Mouse (Mus musculus): ENCODE measurements at regions not wholly inside any gene's neighbourhood (a gene's known extent, or its start where the extent isn't known, plus 50 kb on each side); places are given as distances from the start of the nearest gene placed in this dataset.
"Not testable (repeated sequence)": the region's sequence is repeated elsewhere in the genome, so short reads cannot be mapped to it uniquely, and the experiment has no call there.

DNA sequence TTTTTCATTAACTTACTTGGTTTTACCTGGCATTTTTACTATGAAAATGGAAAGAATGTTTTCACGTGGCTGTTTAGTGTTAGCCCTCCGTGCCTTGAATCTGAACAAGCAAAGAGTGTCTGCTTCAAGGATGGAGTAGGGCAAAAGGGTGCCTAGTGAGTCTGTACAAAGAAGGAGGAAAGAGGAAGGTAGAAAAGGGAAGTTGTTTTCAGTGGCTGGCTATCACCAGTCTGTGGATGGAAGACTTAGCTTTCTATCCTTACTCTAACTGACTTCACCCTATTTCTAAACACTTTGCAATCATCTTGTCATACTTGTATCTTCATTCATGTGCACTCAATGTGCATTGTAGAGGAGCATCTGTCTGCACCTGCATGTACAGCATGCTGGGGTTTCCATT is 993.2 kb downstream of the Car8 start:
- Histone ChIP-seq H3K9me3 (no peaks in the 10 kb centered on the region), H3K27me3 (no peaks in the 10 kb centered on the region), H3K27ac (no peak overlapping the region), H3K4me3 (no peak overlapping the region), H3K36me3 (no peaks in the 10 kb centered on the region), H3K4me2 (replicated peaks) (no peak overlapping the region), H3K9ac (no peak overlapping the region), H3K4me1 (no peaks in the 10 kb centered on the region)
- ATAC-seq (ENCODE audit: low FRiP score, low read depth) = no peak
- WGBS = 86% methylated on average over 2 of the region's 2 CpGs

DNA sequence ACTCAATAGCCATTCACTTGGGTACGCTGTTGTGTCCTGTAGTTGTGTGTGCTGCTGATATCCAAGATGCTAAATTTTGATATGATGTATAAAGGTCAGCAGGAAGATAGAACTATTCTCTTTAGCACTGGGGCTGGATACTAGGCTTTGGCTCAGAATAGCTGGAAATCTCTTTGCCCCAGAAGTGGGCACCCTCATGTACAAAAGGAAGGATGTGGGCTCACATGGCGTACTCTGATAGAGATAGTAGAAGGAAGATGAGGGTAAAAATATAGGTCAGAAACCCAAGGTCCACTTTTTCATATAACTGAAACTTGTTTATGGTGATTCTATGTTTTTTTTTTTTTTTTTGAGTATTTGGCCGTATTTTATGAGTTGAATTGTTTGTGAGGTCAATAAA is 1001.0 kb downstream of the Car8 start:
- Histone ChIP-seq H3K9me3 (peaks cover 24% of the 10 kb centered on the region), H3K4me2 (replicated peaks) (no peak overlapping the region), H3K4me3 (no peak overlapping the region), H3K4me1 (no peaks in the 10 kb centered on the region), H3K9ac (no peak overlapping the region), H3K27me3 (no peaks in the 10 kb centered on the region), H3K27ac (no peak overlapping the region), H3K36me3 (no peaks in the 10 kb centered on the region)
- 79% methylated on average over 3 of the region's 3 CpGs for WGBS
- ATAC-seq (ENCODE audit: low FRiP score, low read depth) = no peak

DNA sequence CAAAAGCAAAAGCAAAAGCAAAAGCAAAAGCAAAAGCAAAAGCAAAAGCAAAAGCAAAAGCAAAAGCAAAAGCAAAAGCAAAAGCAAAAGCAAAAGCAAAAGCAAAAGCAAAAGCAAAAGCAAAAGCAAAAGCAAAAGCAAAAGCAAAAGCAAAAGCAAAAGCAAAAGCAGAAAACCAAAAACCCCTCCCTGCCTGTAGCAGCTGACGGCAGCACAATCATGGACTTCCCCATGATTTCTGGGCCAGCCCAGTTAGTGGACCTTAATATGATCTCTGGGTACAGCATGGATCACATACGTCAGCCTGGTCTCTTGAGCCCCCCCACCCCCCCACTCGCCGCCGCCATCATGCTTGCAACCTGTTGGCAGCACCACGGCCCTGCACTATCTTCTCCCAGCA is 1004.3 kb downstream of the Car8 start:
- H3K27ac ChIP-seq; H3K4me1 ChIP-seq; H3K4me3 ChIP-seq; H3K27me3 ChIP-seq; H3K9ac ChIP-seq; ATAC-seq (ENCODE audit: low FRiP score, low read depth); H3K4me2 ChIP-seq (replicated peaks); H3K36me3 ChIP-seq: not testable (repeated sequence)
- peaks cover 24% of the 10 kb centered on the region for H3K9me3 ChIP-seq
- 93% methylated on average over 6 of the region's 6 CpGs for WGBS

DNA sequence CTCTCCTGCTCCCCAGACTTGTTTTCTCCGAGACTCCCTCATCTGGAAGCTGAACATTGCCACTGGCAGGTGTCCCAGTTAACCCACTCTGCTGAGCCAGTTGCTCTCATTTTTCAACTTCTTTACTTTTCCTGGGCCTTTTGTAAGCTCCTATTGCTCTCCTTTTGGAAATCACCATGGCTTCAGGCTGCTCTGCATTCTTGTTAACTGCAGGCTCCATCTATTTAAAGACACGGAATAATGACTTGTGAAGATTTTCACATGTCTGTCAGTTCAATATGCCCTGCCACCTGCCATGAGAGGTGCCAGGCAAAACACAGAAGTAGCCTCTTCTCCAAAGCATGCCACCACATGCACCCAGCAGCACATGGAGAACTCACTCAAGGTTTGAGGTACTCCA is 1009.9 kb downstream of the Car8 start:
- Histone ChIP-seq H3K27ac (no peak overlapping the region), H3K4me3 (no peak overlapping the region), H3K9ac (no peak overlapping the region), H3K9me3 (peaks cover 10% of the 10 kb centered on the region; the same call in 1 of the 2 replicates), H3K4me1 (no peaks in the 10 kb centered on the region), H3K27me3 (no peaks in the 10 kb centered on the region), H3K36me3 (no peaks in the 10 kb centered on the region), H3K4me2 (replicated peaks) (no peak overlapping the region)
- no peak for ATAC-seq (ENCODE audit: low FRiP score, low read depth)
- 72% methylated on average over 2 of the region's 2 CpGs for WGBS

DNA sequence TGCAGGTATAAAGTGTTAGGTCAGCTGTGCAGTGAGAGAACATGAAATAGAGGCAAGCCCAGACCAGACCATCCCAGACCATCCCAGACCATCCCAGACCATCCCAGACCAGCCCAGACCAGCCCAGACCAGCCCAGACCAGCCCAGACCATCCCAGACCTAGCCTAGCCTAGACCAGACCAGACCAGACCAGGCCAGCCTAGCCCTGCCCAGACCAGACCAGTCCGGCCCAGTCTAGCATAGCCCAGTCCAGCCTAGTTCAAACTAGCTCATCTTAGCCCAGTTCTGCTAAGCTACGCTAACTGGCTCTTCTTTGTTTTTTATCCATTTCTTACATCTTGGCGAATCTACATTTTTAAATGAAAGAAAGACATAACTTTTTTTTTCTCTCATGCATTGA is 1015.9 kb downstream of the Car8 start:
- H3K4me1 ChIP-seq = no peaks in the 10 kb centered on the region
- no peak overlapping the region for H3K9ac ChIP-seq
- no peak for ATAC-seq (ENCODE audit: low FRiP score, low read depth)
- H3K4me2 ChIP-seq (replicated peaks) = no peak overlapping the region
- WGBS = 86% methylated on average over 3 of the region's 3 CpGs
- no peak overlapping the region for H3K27ac ChIP-seq
- no peak overlapping the region for H3K4me3 ChIP-seq
- H3K27me3 ChIP-seq = no peaks in the 10 kb centered on the region; the same call in 1 of the 2 replicates
- no peaks in the 10 kb centered on the region for H3K9me3 ChIP-seq
- H3K36me3 ChIP-seq = no peaks in the 10 kb centered on the region

DNA sequence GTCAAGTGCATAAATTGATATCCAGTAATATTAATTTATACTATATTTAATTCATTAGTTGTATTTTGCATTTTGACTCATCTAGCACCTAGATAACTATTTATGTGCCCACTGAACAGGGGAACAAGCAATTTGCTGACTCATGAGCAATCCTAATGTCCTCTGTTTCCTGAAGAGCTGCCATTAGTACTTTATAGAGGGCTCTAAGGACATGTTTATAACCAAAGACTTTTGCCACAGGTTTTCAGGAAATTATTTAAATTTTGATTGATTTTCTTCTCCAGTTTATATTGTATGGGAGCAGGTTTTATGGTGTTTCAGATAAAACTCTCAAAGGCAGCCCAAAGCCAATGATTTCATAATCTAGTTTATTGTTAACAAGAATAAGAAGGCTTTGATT is 1018.4 kb downstream of the Car8 start:
- no peaks in the 10 kb centered on the region; the same call in 1 of the 2 replicates for H3K27me3 ChIP-seq

DNA sequence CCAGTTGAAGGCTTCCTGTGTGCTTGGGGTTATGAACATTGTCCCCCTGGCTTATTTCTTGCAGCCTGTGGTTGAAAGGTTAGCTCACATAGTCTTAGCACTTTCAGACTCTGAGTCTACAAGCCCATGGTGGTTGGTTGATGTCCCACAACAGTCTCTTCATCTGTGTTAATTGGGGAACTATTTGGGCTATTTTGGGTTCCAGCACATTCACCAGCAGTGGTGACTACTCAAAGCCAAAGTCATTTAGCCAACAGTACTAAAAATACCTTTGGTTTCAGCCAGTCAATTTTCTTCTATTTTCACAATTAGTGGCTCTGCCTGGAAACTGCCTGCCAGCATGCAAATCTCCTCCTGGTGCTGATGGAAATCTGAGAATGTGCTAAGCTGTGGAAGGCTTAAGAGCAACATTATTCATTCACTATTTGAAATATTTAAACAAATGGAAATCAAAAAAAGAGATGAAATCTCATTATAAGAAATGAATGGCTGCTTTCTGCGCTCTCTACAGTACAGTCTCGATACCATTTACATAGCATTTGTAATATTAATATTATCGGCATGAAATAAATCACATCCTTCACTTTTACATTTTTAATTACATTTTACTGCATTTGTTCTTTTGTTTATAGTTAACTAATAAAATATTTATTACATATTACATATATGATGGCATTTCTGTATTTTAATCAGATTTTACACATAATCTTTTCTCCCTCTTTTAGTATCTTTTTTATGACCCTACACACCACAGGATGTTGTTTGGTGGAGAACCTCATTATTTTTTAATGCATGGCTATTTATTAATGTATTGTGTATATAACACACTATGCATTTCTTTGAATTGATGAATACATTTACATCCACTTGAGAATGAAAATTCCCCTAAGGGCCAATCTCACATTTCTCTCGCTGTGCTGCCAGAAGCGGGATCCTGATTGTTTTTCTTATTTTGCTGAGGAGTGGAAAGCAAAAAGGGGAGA is 1023.5 kb downstream of the Car8 start:
- Histone ChIP-seq H3K9ac (no peak overlapping the region), H3K27me3 (no peaks in the 10 kb centered on the region; the same call in 1 of the 2 replicates), H3K4me1 (no peaks in the 10 kb centered on the region; the same call in 1 of the 2 replicates), H3K27ac (no peak overlapping the region), H3K4me3 (no peak overlapping the region), H3K4me2 (replicated peaks) (no peak overlapping the region), H3K36me3 (no peaks in the 10 kb centered on the region), H3K9me3 (no peaks in the 10 kb centered on the region)
- ATAC-seq (ENCODE audit: low FRiP score, low read depth) = peak; percentile 75
- WGBS = 54% methylated on average over 5 of the region's 5 CpGs

More for the DNA sequence above, 1018.4 kb downstream of the Car8 start:
- Histone ChIP-seq H3K27ac (no peak overlapping the region), H3K9ac (no peak overlapping the region), H3K4me3 (no peak overlapping the region), H3K9me3 (no peaks in the 10 kb centered on the region), H3K4me2 (replicated peaks) (no peak overlapping the region), H3K4me1 (no peaks in the 10 kb centered on the region; the same call in 1 of the 2 replicates), H3K36me3 (no peaks in the 10 kb centered on the region)
- ATAC-seq (ENCODE audit: low FRiP score, low read depth) = no peak

DNA sequence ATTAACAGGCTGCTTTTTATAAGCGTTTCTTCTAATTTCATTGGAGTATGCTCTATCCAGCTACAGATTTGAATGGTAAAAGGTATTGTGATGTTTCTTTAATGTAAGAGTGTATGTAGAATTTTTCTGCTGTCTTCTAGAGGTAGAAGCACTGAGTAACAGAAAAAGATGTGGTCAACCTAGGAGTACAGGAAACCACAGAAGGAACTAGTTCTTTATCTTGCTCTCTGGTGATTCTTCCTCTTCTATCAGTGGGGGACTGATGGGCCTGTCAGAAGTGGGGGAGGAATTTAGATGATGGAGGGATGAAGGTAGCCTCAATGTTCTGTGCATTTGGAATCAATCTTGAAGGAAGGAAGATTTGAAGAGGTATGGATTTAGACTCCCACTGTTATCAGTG is 1031.9 kb downstream of the Car8 start:
- no peak overlapping the region for H3K4me3 ChIP-seq
- no peaks in the 10 kb centered on the region for H3K36me3 ChIP-seq
- H3K9ac ChIP-seq = no peak overlapping the region
- H3K4me1 ChIP-seq = no peaks in the 10 kb centered on the region
- H3K4me2 ChIP-seq (replicated peaks) = no peak overlapping the region
- ATAC-seq (ENCODE audit: low FRiP score, low read depth) = no peak
- no peaks in the 10 kb centered on the region for H3K27me3 ChIP-seq
- WGBS = 78% methylated on average over 1 of the region's 1 CpGs
- H3K9me3 ChIP-seq = no peaks in the 10 kb centered on the region
- no peak overlapping the region for H3K27ac ChIP-seq

DNA sequence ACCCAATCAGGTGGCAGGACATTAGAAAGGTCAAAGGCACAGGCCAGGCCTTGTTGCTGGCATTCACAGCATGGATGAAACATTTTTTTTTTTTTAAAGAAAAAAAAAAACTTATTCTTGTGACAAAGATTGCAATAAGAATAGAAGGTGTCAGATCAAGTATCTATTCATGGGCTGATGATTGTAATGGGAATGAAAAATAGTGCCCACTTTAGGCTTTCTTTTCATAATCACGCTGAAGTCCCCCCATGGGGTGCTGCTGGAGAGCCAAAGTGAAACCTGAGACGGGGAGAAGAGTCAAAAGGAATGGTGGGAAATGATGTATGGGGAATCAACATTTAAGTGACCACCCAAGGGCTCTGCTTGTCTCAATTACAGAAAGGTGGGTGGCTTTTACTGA is 1037.0 kb downstream of the Car8 start:
- Histone ChIP-seq H3K27me3 (no peaks in the 10 kb centered on the region), H3K9me3 (no peaks in the 10 kb centered on the region), H3K4me3 (no peak overlapping the region), H3K9ac (no peak overlapping the region), H3K36me3 (no peaks in the 10 kb centered on the region), H3K4me1 (no peaks in the 10 kb centered on the region), H3K27ac (no peak overlapping the region), H3K4me2 (replicated peaks) (no peak overlapping the region)
- WGBS = 25% methylated on average over 2 of the region's 2 CpGs
- ATAC-seq (ENCODE audit: low FRiP score, low read depth) = no peak

DNA sequence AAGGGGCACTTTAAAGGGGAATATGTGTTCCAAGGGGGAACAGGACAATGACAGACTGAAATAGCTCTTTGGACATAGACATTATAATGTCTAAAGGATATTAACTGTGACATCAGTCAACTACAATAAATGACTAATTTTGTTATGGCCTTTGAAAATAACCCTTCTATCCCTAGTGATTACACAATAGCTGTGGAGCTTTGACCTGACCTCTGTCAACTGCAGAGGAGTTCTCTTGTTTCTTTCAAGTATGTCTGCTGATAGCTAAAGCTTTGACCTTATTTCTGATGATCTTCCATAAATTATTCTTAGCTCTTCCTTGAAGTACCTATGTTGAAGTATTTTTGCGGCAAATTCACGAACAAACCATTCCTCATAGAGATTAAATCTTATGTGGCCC is 1038.9 kb downstream of the Car8 start:
- Histone ChIP-seq H3K9ac (no peak overlapping the region), H3K9me3 (no peaks in the 10 kb centered on the region), H3K27ac (no peak overlapping the region), H3K4me3 (no peak overlapping the region), H3K4me2 (replicated peaks) (no peak overlapping the region), H3K36me3 (no peaks in the 10 kb centered on the region), H3K4me1 (no peaks in the 10 kb centered on the region), H3K27me3 (no peaks in the 10 kb centered on the region)
- 82% methylated on average over 2 of the region's 2 CpGs for WGBS
- no peak for ATAC-seq (ENCODE audit: low FRiP score, low read depth)

DNA sequence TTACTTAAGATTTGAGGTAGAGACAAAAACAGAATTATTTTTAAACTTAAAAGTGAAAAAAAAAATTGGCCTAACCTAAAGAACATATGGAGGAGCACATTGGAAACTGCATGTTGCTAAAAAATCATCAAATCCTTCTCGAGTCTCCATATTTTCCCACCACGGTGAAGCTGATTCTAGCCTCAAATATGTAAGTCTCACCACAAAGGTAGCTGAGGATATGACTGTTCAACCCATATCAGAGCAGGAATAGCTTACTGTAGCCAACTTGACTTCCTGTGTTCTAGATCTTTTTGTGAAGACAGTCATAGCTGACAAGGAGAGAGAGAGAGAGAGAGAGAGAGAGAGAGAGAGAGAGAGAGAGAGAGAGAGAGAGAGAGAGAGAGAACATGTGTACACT is 1039.8 kb downstream of the Car8 start:
- H3K27ac ChIP-seq = no peak overlapping the region
- 88% methylated on average over 2 of the region's 2 CpGs for WGBS

DNA sequence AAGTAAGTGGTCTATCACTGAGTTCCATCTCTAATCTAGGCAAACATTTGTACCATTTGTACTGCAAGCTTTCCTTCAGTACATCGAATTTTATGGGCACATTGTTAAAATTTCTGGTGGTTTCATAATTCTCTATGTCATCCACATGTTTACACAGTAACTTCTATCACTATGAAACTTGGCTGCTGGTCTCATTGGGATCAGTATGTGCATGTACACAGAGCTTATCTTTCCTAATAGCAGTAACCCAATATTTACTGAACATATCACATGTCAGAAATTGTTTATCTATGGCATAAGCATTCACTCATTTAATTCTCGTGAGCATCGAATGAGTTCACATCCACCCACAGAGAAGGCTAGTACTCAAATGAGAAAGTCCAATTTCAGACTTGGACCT is 1042.3 kb downstream of the Car8 start:
- no peak for ATAC-seq (ENCODE audit: low FRiP score, low read depth)
- no peak overlapping the region for H3K4me2 ChIP-seq (replicated peaks)

More for the DNA sequence above, 1039.8 kb downstream of the Car8 start:
- no peak overlapping the region for H3K9ac ChIP-seq
- no peaks in the 10 kb centered on the region for H3K9me3 ChIP-seq
- H3K4me3 ChIP-seq = no peak overlapping the region
- H3K36me3 ChIP-seq = no peaks in the 10 kb centered on the region
- H3K4me1 ChIP-seq = no peaks in the 10 kb centered on the region
- no peaks in the 10 kb centered on the region for H3K27me3 ChIP-seq
- no peak for ATAC-seq (ENCODE audit: low FRiP score, low read depth)
- H3K4me2 ChIP-seq (replicated peaks) = no peak overlapping the region

DNA sequence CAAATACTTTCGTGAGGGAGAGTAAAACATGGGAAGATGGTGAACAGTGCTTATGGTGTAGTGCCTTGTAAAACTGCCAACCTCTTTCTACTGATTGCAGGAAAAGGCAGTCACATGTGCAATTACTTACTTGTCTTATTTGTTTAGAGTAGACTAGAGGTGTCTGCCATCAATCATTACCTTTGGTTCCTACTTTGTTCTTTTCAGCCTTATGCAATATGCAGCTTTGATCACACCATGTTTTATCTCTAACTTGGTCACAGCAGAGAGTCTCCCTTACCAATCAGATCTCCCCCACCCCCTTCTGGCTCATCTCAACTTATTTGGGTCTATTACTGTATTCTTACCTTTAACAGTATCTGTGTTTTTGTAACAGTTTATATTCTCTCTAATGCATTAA is 1043.2 kb downstream of the Car8 start:
- H3K36me3 ChIP-seq = no peaks in the 10 kb centered on the region
- no peak overlapping the region for H3K4me3 ChIP-seq
- H3K9me3 ChIP-seq = no peaks in the 10 kb centered on the region
- no peaks in the 10 kb centered on the region for H3K4me1 ChIP-seq
- H3K27me3 ChIP-seq = no peaks in the 10 kb centered on the region
- 89% methylated on average over 1 of the region's 1 CpGs for WGBS
- ATAC-seq (ENCODE audit: low FRiP score, low read depth) = no peak
- H3K27ac ChIP-seq = no peak overlapping the region
- H3K9ac ChIP-seq = no peak overlapping the region
- no peak overlapping the region for H3K4me2 ChIP-seq (replicated peaks)

More for the DNA sequence above, 1042.3 kb downstream of the Car8 start:
- H3K36me3 ChIP-seq = no peaks in the 10 kb centered on the region
- H3K27ac ChIP-seq = no peak overlapping the region
- H3K4me1 ChIP-seq = no peaks in the 10 kb centered on the region
- H3K9ac ChIP-seq = no peak overlapping the region
- H3K27me3 ChIP-seq = no peaks in the 10 kb centered on the region
- no peaks in the 10 kb centered on the region for H3K9me3 ChIP-seq
- WGBS = 87% methylated on average over 3 of the region's 3 CpGs
- no peak overlapping the region for H3K4me3 ChIP-seq
